Mouse (Mus musculus) liver, embryonic 14.5 days (tissue): ENCODE measurements around the gene Mon1a. TPM values are rescaled to one million over a fixed set of nuclear protein-coding genes. Genes with fewer than 3 reads are reported as not detected.

Experiments used
- ATAC-seq: fragments of 200-750 bp; cut with Nextera tagmentation; 2 replicates; pipeline ENCODE4 v1.8.0; 2017; ENCODE audit warnings: moderate number of reproducible peaks, mild to moderate bottlenecking, moderate library complexity; ENCODE audit not compliant: insufficient read depth
- DNase-seq, 3 experiments: peaks; one replicate each; pipeline ENCODE4 v3.0.0-alpha.2; 2012 to 2013; ENCODE audit warnings: low read depth in 3 of 3, low spot score in 3 of 3
- H3K27ac ChIP-seq: fragments of 300-500 bp; sonication (generic); 2 replicates; pipeline ENCODE4 v1.5.1; 2014; ENCODE audit warnings: moderate library complexity, mild to moderate bottlenecking, control low read depth, inconsistent platforms
- H3K27me3 ChIP-seq: fragments of 300-500 bp; sonication (generic); 2 replicates; pipeline ENCODE4 v1.6.1; 2014; ENCODE audit warnings: mild to moderate bottlenecking, low read length, moderate library complexity; ENCODE audit not compliant: control insufficient read depth, insufficient read depth
- H3K36me3 ChIP-seq: fragments of 300-500 bp; sonication (generic); replicated peaks from 2 replicates; pipeline ENCODE4 v1.6.1; 2014; ENCODE audit warnings: low read depth; ENCODE audit not compliant: control insufficient read depth, insufficient read depth
- H3K4me1 ChIP-seq, 2 experiments: fragments of 200-500 bp in 1 of 2; fragments of 300-500 bp in 1 of 2; sonication (generic) in 1 of 2; replicated peaks; 2 replicates each; pipeline ENCODE4 v1.6.1; 2012 to 2014; ENCODE audit warnings: antibody characterized with exemption in 1 of 2, inconsistent platforms in 1 of 2, low read length in 1 of 2; ENCODE audit not compliant: control insufficient read depth in 2 of 2, insufficient read depth in 2 of 2
- H3K4me2 ChIP-seq: fragments of 300-500 bp; sonication (generic); 2 replicates; pipeline ENCODE4 v1.6.1; 2014; ENCODE audit warnings: low read depth, mild to moderate bottlenecking, control low read depth, moderate library complexity
- H3K4me3 ChIP-seq, 2 experiments: fragments of 200-500 bp in 1 of 2; fragments of 300-500 bp in 1 of 2; sonication (generic) in 1 of 2; 2 replicates each; pipeline ENCODE4 v1.5.1; 2012 to 2014; ENCODE audit warnings: low read depth in 2 of 2, low read length in 2 of 2, mild to moderate bottlenecking in 2 of 2, control low read depth in 1 of 2, inconsistent platforms in 1 of 2, moderate library complexity in 1 of 2; ENCODE audit not compliant: insufficient read depth in 1 of 2
- H3K9ac ChIP-seq: fragments of 300-500 bp; sonication (generic); replicated peaks from 2 replicates; pipeline ENCODE4 v1.6.1; 2014; ENCODE audit warnings: mild to moderate bottlenecking, control low read depth, moderate library complexity
- H3K9me3 ChIP-seq: fragments of 300-500 bp; sonication (generic); 2 replicates; pipeline ENCODE4 v1.6.1; 2016; ENCODE audit warnings: low read length, mixed read lengths; ENCODE audit not compliant: control insufficient read depth
- CTCF ChIP-seq: IDR thresholded peaks from 2 replicates; pipeline ENCODE4 v1.5.1; 2016; ENCODE audit warnings: antibody characterized with exemption, low read depth, control low read depth
- EP300 ChIP-seq: IDR thresholded peaks from 2 replicates; pipeline ENCODE4 v1.6.1; 2016; ENCODE audit warnings: antibody characterized with exemption, low read depth
- WGBS: fragments of 180-500 bp; shearing (Covaris S2); extraction: QIAGEN DNeasy Blood & Tissue Kit; methylation state at CpG from one replicate; pipeline ENCODE4 v1.1.7; 2014; ENCODE audit not compliant: insufficient replicate concordance; 5-methylcytosine and 5-hydroxymethylcytosine counted together
- polyA plus RNA-seq, 2 experiments: library from polyadenylated mRNA; depleted of rRNA in 1 of 2; stranded (reverse) in 1 of 2; unstranded in 1 of 2; fragments of >200 nt; fragmentation: Nextera tagmentation in 1 of 2; extraction: Ambion mirVana in 1 of 2; gene quantifications; 2 replicates each; pipeline versions ENCODE4 v1.2.1 to v1.2.3; 2012 to 2014

Mon1a gene
- polyA plus RNA-seq, 2 experiments = 3.8 to 4.0 TPM

DNA sequence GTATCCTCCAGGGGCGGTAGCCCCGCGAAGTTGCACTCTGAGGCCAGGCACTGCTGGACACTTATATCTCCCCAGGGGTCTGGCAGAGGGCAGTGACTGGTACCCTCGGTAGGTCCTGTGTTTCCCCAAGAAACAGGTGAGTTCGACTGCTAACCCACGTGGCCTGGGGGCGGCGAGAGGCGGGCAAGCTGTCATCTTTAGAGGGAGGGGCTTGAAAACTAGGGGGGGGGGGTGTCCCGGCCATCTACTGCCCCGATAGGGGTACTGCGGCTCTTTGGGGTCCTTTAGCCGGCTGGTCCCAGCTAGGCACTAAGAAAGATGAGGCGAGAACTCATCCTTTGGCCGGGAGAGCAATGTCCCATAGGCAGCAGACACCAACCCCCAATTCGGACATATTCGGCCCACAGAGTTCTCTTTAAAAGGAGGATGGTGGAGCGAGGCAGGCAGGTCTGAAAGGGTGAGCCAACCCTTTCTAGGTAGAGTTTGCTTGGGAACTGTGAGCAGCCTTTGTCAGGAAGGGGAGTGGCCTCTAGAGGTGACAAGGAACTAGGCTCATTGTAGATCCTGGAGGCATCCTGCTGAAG is 408 bp downstream of the Mon1a start:
- under 1% methylated on average over 18 of the region's 18 CpGs for WGBS
- DNase-seq = no peak
- peaks cover 2 to 6% of the 10 kb centered on the region in 2 experiments; a peak in 3 of 4 replicates for H3K4me1 ChIP-seq
- no peak overlapping the region for H3K27ac ChIP-seq
- peak overlapping the region; percentile 86 for H3K9ac ChIP-seq
- no peaks in the 10 kb centered on the region for H3K9me3 ChIP-seq
- no peaks in the 10 kb centered on the region for H3K36me3 ChIP-seq
- ATAC-seq = peak; percentile 63
- H3K27me3 ChIP-seq = no peaks in the 10 kb centered on the region; the same call in 1 of the 2 replicates
- H3K4me2 ChIP-seq = peak overlapping the region; percentile 93
- TF ChIP-seq CTCF = no peak
- TF ChIP-seq EP300 = no peak
- peak overlapping the region; percentile 76 to 82 for H3K4me3 ChIP-seq

DNA sequence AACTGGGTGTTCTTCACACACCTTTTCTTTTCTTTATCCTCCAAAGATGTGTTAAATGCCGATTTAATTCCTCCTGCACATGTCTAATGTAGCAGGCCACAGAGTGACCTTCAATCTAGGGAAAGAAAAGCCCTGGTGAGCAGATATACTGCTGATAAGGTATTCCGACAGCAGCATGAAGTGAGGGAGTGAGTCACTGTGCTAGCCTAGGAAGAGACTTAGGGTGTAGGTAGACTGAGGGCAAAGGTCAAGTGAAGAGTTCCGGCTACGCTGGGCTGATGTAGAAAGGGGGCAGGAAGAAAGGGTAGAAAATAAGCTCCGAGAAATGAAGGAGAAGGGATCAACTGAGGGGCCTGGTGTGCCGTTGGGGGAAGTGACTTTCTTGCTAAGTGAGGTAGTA is 2.3 kb downstream of the Mon1a start:
- Histone ChIP-seq H3K36me3 (no peaks in the 10 kb centered on the region), H3K4me2 (no peak overlapping the region), H3K4me3 (no peak overlapping the region), H3K27me3 (no peaks in the 10 kb centered on the region; the same call in 1 of the 2 replicates), H3K4me1 (peaks cover 2 to 6% of the 10 kb centered on the region in 2 experiments; a peak in 3 of 4 replicates), H3K9me3 (no peaks in the 10 kb centered on the region), H3K9ac (no peak overlapping the region), H3K27ac (no peak overlapping the region)
- WGBS = 67% methylated on average over 6 of the region's 6 CpGs
- no peak for TF ChIP-seq EP300
- TF ChIP-seq CTCF = no peak
- no peak for DNase-seq
- ATAC-seq = no peak

GRCm38 (mm10) chr9:107891023-107891422 is 3.1 kb downstream of the Mon1a start:
- H3K9me3 ChIP-seq = no peaks in the 10 kb centered on the region
- H3K4me1 ChIP-seq = peaks cover 2 to 6% of the 10 kb centered on the region in 2 experiments; a peak in 3 of 4 replicates
- no peaks in the 10 kb centered on the region; the same call in 1 of the 2 replicates for H3K27me3 ChIP-seq
- DNase-seq = no peak
- no peak overlapping the region for H3K27ac ChIP-seq
- no peak overlapping the region for H3K4me3 ChIP-seq
- no peak overlapping the region for H3K9ac ChIP-seq
- WGBS = 82% methylated on average over 1 of the region's 1 CpGs
- H3K36me3 ChIP-seq = no peaks in the 10 kb centered on the region
- ATAC-seq = no peak
- no peak overlapping the region for H3K4me2 ChIP-seq
- no peak for TF ChIP-seq EP300
- peak; percentile 79 for TF ChIP-seq CTCF

DNA sequence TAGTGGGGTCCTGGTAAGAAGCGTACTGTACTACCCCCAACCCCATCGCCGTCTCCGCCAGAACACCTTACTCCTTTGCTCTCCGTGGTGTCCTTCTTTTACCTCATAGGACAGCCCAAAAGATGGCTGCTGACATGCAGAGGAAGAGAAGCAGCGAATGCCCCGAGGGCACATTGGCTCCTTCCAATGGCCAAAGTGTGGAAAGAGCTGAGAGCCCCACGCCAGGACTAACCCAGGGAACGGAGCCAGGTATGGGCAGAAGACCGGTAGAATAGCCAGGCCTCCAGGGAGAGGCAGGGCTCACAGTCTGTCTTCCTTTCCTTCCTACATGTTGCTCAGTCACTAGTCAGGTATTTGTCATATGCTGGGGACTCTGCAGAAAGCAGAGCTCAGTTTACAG is 10.6 kb downstream of the Mon1a start:
- ATAC-seq (no peak), DNase-seq (no peak)
- Histone ChIP-seq H3K27ac (no peak overlapping the region), H3K36me3 (no peaks in the 10 kb centered on the region), H3K9me3 (no peaks in the 10 kb centered on the region), H3K4me2 (no peak overlapping the region), H3K9ac (no peak overlapping the region), H3K4me3 (no peak overlapping the region), H3K4me1 (no peaks in the 10 kb centered on the region), H3K27me3 (peaks cover 3% of the 10 kb centered on the region)
- WGBS = 81% methylated on average over 10 of the region's 10 CpGs
- TF ChIP-seq EP300 (no peak), CTCF (no peak)

DNA sequence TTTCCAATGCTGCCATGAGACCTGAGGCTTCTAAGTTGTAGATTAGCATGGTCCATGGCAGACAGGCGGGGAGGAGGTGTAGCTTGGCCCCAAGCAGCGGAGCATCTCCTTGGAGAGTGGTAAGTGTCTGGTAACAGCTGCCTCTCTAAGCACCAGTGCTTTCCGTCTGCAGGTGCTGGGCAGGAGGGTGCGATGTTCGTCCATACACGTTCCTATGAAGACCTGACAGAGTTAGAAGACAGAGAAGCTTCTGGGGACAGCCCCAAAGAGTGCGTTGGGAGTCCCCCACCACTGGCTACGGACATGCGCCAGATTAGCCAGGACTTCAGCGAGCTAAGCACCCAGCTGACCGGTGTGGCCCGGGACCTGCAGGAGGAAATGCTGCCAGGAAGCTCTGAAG is 11.9 kb downstream of the Mon1a start:
- H3K9me3 ChIP-seq = no peaks in the 10 kb centered on the region
- no peak overlapping the region for H3K27ac ChIP-seq
- no peaks in the 10 kb centered on the region for H3K4me1 ChIP-seq
- H3K9ac ChIP-seq = no peak overlapping the region
- no peak overlapping the region for H3K4me3 ChIP-seq
- no peak for DNase-seq
- no peak overlapping the region for H3K4me2 ChIP-seq
- no peak for ATAC-seq
- H3K36me3 ChIP-seq = no peaks in the 10 kb centered on the region
- 63% methylated on average over 12 of the region's 12 CpGs for WGBS
- peaks cover 3% of the 10 kb centered on the region for H3K27me3 ChIP-seq
- TF ChIP-seq EP300 (no peak), CTCF (no peak)
